Mouse (Mus musculus): ENCODE measurements around the gene Pygo2. TPM values are rescaled to one million over a fixed set of nuclear protein-coding genes. Genes with fewer than 3 reads are reported as not detected.
A peak's percentile ranks its signal among the peaks of the same experiment; 100 is the strongest.

Pygo2 gene
- polyA plus RNA-seq, 1 experiment from 2014 or later: 5.9 TPM

DNA sequence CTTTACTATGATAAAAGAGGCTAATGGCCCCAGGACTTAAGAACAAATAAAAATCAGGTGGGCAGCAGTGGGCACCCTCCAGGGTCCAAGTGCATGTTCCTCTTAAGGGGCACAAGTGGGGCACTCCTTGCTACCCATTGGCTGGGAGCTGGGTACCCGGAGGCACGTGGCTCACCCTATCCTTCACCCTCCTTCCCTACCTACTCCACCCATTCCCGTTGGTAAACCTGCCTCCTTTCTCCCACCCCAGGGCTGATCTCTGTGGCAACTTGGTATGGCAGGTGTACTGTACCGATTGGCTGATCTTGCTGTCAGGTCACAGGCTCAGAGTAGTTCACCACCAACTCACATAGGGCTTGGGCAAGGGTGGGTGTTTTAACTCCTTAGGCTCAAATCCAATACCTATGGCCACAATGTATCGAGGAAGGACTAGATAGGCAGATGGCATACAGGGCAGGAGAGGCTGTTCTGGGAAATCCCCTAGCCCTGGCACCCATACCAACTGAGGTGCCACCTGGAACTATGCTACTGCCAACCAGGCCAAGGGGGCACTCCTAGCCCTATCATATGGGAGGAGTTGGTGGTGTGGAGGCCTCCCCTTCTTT lies 46.3 kb upstream of the Pygo2 start:
- Histone ChIP-seq H3K4me3 (ENCODE audit: low read depth, low read length) (no peak overlapping the region), H3K4me2 (ENCODE audit: low read depth, low read length) (no peak overlapping the region), H3K36me3 (replicated peaks; ENCODE audit: insufficient read depth, low read length) (peaks cover 18% of the 10 kb centered on the region), H3K9ac (replicated peaks) (no peak overlapping the region), H3K27ac (ENCODE audit: low read depth) (no peak overlapping the region), H3K9me3 (ENCODE audit: low read length) (no peaks in the 10 kb centered on the region), H3K4me1 (ENCODE audit: insufficient read depth) (peaks cover 24% of the 10 kb centered on the region), H3K27me3 (ENCODE audit: insufficient read depth, low read length) (no peaks in the 10 kb centered on the region)
- no peak for ATAC-seq
- WGBS (ENCODE audit: insufficient replicate concordance): 66% methylated on average over 5 of the region's 5 CpGs
- TF ChIP-seq EP300 (IDR thresholded peaks at IDR 0.05; ENCODE audit: low read depth) (no peak), CTCF (IDR thresholded peaks at IDR 0.05; ENCODE audit: low read depth) (no peak)
- no peak for DNase-seq

- DNase-seq (no peak), ATAC-seq (no peak)
- H3K27me3 ChIP-seq (ENCODE audit: insufficient read depth, low read length): no peaks in the 10 kb centered on the region
- 69% methylated on average over 11 of the region's 12 CpGs for WGBS (ENCODE audit: insufficient replicate concordance)
- no peak for TF ChIP-seq EP300 (IDR thresholded peaks at IDR 0.05; ENCODE audit: low read depth)
- no peak for TF ChIP-seq CTCF (IDR thresholded peaks at IDR 0.05; ENCODE audit: low read depth)
- H3K9ac ChIP-seq (replicated peaks): no peak overlapping the region
- H3K4me2 ChIP-seq (ENCODE audit: low read depth, low read length): peak overlapping the region; percentile 60
- no peaks in the 10 kb centered on the region for H3K9me3 ChIP-seq (ENCODE audit: low read length)
- H3K4me1 ChIP-seq (ENCODE audit: insufficient read depth): peaks cover 27% of the 10 kb centered on the region
- H3K27ac ChIP-seq (ENCODE audit: low read depth): no peak overlapping the region; the same call in 1 of the 2 replicates
- peaks cover 11% of the 10 kb centered on the region for H3K36me3 ChIP-seq (replicated peaks; ENCODE audit: insufficient read depth, low read length)
- peak overlapping the region; percentile 36 for H3K4me3 ChIP-seq (ENCODE audit: low read depth, low read length)
Observed at GRCm38 (mm10) chr3:89384331-89385076, 45.5 kb upstream of the Pygo2 start.

DNA sequence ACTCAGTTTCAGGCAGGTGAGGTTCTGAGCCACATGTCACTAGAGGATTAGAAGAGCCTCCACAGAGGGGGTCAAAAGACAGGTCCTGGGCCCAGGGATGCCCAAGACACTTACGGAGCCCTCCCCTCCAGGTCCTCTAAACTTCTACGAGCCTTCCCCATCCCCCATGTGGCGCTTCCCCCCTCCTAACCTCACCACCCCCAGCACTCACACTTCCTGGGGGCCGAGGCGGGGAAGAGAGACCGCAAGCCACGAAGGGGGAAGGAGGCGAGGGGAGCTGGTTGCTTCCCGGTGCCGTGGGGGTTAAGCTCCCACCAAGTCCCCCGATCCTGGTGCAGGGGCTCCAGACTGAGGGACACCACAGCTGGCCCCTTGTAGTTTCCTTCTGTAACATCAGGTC lies 44.6 kb upstream of the Pygo2 start:
- TF ChIP-seq CTCF (IDR thresholded peaks at IDR 0.05; ENCODE audit: low read depth) (no peak), EP300 (IDR thresholded peaks at IDR 0.05; ENCODE audit: low read depth) (no peak)
- ATAC-seq (no peak), DNase-seq (no peak)
- Histone ChIP-seq H3K27me3 (ENCODE audit: insufficient read depth, low read length) (no peaks in the 10 kb centered on the region), H3K4me1 (ENCODE audit: insufficient read depth) (peaks cover 36% of the 10 kb centered on the region), H3K27ac (ENCODE audit: low read depth) (peak overlapping the region; percentile 48), H3K4me2 (ENCODE audit: low read depth, low read length) (peak overlapping the region; percentile 60), H3K4me3 (ENCODE audit: low read depth, low read length) (peak overlapping the region; percentile 36), H3K9ac (replicated peaks) (peak overlapping the region; percentile 26; the same call in 1 of the 2 replicates), H3K9me3 (ENCODE audit: low read length) (no peaks in the 10 kb centered on the region), H3K36me3 (replicated peaks; ENCODE audit: insufficient read depth, low read length) (peaks cover 8% of the 10 kb centered on the region; the same call in 1 of the 2 replicates)
- 26% methylated on average over 11 of the region's 11 CpGs for WGBS (ENCODE audit: insufficient replicate concordance)

- peak overlapping the region; percentile 38 for H3K9ac ChIP-seq (replicated peaks)
- H3K27me3 ChIP-seq (ENCODE audit: insufficient read depth, low read length): peaks cover 1% of the 10 kb centered on the region
- H3K27ac ChIP-seq (ENCODE audit: low read depth): peak overlapping the region; percentile 99; the same call in 1 of the 2 replicates
- H3K36me3 ChIP-seq (replicated peaks; ENCODE audit: insufficient read depth, low read length): peaks cover 5% of the 10 kb centered on the region; the same call in 1 of the 2 replicates
- 65% methylated on average over 15 of the region's 17 CpGs for WGBS (ENCODE audit: insufficient replicate concordance)
- H3K4me1 ChIP-seq (ENCODE audit: insufficient read depth): peaks cover 49% of the 10 kb centered on the region
- DNase-seq (no peak), ATAC-seq (no peak)
- H3K9me3 ChIP-seq (ENCODE audit: low read length): no peaks in the 10 kb centered on the region
- H3K4me2 ChIP-seq (ENCODE audit: low read depth, low read length): peak overlapping the region; percentile 60
- peak overlapping the region; percentile 36 for H3K4me3 ChIP-seq (ENCODE audit: low read depth, low read length)
- no peak for TF ChIP-seq CTCF (IDR thresholded peaks at IDR 0.05; ENCODE audit: low read depth)
- no peak for TF ChIP-seq EP300 (IDR thresholded peaks at IDR 0.05; ENCODE audit: low read depth)
Observed at GRCm38 (mm10) chr3:89386438-89387420, 43.3 kb upstream of the Pygo2 start.

DNA sequence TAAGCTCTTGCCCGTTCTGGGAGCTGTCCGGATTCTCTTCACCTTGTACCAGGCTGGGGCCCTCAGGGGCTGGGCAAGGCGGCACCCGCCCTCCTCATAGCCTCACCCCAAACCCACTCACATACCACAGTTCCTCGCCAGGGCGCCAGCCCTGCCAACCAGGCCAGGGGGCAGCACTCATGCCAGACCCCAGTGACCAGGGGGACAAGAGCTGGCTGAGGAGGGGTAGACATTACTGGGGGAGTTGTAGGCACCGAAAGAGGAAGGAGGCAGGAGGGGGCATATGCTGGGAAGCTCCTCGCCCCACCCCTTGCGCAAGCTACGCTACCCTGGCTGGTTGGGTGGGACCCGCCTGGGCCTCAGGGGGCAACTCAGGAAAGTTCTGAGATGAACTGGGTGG lies 42.4 kb upstream of the Pygo2 start:
- Histone ChIP-seq H3K4me2 (ENCODE audit: low read depth, low read length) (peak overlapping the region; percentile 60), H3K27ac (ENCODE audit: low read depth) (peak overlapping the region; percentile 99), H3K9ac (replicated peaks) (peak overlapping the region; percentile 40), H3K27me3 (ENCODE audit: insufficient read depth, low read length) (peaks cover 10% of the 10 kb centered on the region), H3K9me3 (ENCODE audit: low read length) (no peaks in the 10 kb centered on the region), H3K4me1 (ENCODE audit: insufficient read depth) (peaks cover 51% of the 10 kb centered on the region), H3K36me3 (replicated peaks; ENCODE audit: insufficient read depth, low read length) (0 out of 2 replicates have a peak, but pooled peaks cover 5% of the 10 kb centered on the region), H3K4me3 (ENCODE audit: low read depth, low read length) (peak overlapping the region; percentile 36)
- peak; percentile 17; the same call in 1 of the 2 replicates for TF ChIP-seq CTCF (IDR thresholded peaks at IDR 0.05; ENCODE audit: low read depth)
- TF ChIP-seq EP300 (IDR thresholded peaks at IDR 0.05; ENCODE audit: low read depth): no peak
- DNase-seq (no peak), ATAC-seq (no peak)
- WGBS (ENCODE audit: insufficient replicate concordance): 59% methylated on average over 11 of the region's 11 CpGs
